Mouse (Mus musculus): Measurements from ENCODE around the gene Duoxa1.

The Duoxa1 gene

DNA sequence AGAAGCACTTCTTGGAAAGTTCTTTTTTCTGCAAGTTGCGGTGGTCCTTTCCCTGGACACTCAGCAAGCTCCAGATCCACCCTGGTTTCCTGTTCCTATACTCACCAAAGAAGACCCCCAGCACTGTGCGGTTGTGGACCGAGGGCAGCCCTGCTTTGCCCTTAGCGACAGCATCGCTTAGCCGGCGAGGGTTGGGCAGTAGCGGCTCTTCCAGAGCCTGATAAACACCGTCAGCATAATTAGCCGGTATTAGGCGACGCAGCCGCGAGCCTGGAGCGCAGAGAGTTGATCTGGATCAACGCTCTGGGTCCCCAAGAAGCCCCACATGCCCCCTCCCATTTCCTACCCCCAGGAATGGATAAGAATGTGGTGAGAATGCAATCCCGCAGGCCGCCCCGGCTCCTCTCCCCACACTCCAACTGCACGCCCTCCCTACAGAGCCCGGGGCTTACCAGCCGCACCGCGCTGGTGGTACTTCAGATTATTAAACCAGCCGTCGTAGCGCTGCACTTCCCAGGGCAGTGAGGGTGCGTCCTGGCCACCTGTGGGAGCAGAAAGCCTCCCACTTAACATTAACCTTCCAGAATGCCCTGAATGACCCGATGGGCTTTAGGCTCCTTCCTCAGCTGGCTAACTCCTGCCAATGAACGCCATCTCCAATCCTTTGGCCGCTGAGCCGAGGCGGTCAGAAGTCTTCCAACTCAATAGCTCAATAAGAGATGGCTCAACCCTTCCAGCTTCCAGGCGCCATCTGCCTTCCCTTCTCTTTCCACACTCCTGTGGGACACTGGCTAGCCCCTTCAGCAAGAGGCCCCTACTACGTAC lies 16.0 kb downstream of the Duoxa1 start:
- DNase-seq (ENCODE audit: low spot score) = no peak

DNA sequence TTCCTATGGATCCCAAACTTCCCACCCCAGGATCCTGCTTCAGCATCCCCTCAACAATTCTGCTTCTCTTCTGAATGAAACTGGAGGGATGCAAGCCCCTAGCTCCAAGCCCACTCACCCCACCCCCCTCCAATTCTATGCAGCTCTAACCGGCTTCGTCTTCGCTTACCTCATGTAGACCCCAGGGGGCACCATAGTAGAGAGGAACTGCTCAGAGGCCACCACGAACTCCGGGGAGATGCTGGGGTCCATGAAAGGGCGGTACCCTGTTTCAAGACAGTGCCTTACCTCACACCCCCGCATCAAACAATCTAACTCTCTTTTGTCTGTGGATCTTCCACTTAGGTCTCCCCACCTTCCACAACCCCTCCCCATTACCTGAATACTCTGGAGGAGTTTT lies 18.6 kb downstream of the Duoxa1 start:
- no peak for DNase-seq (ENCODE audit: low spot score)

DNA sequence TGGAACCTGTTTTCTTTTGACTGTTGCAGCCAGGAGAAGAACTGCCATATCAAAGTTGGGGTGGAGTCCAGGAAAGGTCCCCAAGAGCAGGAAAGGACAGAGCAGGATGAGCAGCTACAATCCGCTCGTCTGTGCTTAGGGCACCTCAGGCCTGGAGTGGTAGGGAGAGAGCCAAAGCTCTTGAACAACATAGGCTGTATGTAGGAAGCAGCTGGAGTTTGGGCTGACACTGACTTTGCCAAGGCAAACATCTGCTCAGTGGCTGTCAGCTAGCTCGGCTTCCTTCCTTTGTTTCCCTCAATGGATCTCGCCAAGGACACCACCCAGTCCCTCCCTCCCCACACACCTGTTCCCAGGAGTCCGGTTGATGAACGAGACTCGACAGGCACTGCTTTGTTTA lies 27.4 kb downstream of the Duoxa1 start:
- DNase-seq (ENCODE audit: low spot score) = no peak

DNA sequence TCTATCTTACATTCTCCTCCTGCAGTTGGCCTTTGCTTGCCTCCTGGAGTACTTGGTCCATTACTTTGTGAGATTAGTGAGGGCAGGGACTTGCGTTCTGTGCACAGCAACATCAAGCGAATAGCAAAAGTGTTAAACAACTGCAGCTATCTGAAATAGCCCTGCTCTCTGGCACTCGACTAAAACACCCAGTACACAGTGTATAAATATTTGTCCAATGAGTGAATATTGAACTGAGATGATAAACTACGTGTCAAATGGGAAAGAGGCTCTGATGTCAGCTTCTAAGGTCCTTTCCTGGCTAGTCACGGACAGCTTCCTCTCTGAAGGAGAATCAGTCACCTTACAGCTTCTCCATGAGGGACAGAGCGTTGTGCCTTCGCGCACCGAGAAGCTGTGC lies 29.4 kb downstream of the Duoxa1 start:
- no peak for DNase-seq (ENCODE audit: low spot score)

DNA sequence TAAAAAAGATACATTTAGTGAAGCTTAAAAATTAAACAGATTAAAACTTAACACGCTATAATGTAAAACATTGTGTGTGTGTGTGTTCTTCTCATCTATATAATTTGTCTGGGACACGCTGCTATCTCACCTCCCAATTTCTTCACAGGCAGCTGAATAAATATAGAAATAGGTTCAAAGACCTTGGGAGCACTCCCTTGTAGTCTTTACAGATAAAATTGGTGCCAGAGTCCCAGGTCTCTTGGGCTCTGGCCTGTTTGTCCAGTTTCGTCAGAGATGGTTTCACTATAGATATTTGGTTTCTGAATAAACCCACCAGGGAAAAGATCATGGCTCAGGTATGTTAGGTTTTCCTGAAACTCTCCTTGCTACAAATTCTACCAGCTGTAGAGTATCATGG lies 34.8 kb downstream of the Duoxa1 start:
- no peak for DNase-seq (ENCODE audit: low spot score)

DNA sequence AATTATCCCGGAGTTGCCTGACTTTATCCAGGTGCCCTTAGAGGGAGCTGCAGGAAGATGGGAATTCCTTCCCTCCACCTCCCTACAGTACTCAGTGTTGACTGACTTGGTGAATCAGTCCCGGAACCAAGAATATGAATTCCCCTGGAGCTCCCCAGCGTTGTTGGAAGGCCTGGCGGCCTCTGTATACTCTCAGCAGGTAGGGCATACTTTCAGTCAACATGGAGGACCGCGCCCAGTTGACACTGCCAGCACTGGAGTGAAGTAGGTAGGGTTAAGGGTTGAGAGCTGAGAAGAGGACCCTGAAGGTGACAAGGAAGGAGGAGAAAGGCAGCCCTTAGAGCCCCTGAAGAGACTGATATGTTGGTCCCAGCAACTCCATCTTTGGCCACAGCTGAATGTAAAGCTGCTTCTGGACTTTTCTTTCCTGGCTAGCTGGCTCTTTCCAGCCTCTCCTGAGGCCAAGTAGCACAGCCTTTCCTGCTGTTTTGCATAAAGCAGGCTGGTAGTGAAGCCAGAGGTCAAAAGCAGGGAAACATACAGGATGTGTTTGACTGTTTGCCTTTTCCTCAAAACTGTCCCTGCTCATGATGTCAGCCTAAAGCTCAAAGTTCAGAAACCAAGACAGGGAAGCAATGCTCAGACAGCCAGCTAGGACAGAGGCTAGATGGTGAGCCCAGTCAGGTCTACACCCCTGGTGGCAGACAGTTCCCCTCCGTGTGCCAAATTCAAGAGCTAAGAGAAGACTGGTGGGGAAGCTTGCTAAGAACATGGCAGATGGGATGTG lies 46.9 kb downstream of the Duoxa1 start:
- DNase-seq (ENCODE audit: low spot score) = no peak

DNA sequence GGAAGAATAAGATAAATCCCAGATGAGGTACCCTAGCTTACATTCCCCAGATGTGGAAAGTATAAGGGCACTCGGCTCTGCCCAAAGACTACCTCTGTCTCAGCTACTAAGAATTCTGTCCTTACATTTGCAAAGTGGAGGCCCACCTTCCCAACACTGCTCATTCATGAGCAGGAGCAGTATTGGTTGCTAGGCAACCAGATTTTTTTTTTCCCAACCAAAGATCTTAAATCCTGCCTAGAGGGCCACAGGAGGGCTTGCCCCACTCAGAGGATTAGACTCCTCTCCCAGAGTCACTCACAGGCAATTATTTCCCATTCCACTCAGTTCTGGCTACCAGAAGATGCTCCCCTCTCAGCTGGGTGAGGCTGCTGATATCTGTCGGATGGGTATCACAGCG lies 48.8 kb downstream of the Duoxa1 start:
- DNase-seq (ENCODE audit: low spot score) = no peak

DNA sequence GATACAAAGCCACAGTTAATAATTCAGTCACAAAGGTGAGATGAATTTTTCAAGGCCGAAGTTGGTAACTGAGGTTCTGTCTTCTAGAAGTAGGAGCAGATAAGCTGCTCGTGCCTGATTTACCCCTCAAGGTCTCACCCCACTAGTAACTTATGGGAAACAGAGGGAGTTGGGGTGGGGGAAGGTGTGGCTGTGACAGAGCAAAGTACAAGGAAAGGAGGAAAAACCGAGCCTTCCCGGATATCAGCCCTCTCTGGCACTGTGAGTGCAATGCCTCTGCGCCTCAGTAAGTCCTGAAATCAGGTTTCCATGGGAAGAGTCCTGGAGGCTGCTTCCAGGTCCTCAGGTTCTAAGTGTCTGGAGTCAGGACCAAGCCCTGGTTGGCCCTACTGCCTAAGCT lies 52.8 kb downstream of the Duoxa1 start:
- no peak for DNase-seq (ENCODE audit: low spot score)

DNA sequence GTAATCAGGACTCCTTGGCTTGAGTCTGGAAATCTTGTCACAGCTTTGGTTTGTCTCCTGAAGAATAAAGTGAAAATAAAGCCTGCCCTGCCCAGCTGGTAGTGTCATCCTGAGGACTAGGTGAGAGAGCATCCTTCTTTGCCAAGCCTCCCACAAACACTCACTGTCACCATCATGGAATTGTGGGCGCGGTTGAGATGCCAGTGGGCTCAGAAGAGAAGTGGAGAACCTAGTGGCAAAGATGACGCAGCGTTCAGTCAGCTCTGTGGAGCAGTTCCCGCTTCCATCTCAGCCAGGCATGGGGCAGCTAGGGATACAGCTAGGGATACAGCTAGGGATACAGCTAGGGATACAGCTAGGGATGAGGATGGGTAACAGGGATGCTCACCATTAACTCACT lies 57.5 kb downstream of the Duoxa1 start:
- DNase-seq (ENCODE audit: low spot score) = no peak

All from ovary, postnatal 36 days (tissue).